Mouse (Mus musculus) megakaryocyte, embryonic 14.5 days (primary cell): ENCODE measurements around the gene Fosl2.

ENCODE experiments used
- FLI1 ChIP-seq: IDR thresholded peaks from 2 replicates; pipeline ENCODE4 v1.6.1; 2012; ENCODE audit warnings: low read length, inconsistent platforms, mixed read lengths
- GATA1 ChIP-seq: IDR thresholded peaks from 3 replicates; pipeline ENCODE4 v1.6.1; 2012; ENCODE audit warnings: mixed read lengths, low read length, inconsistent platforms, borderline replicate concordance

- TF ChIP-seq FLI1 (no peak), GATA1 (no peak)
Observed at GRCm38 (mm10) chr5:32154931-32155688, 19.5 kb downstream of the Fosl2 start.
